Mouse (Mus musculus): ENCODE data around the gene Pbld2.

- TF ChIP-seq CTCF (IDR thresholded peaks at IDR 0.05; ENCODE audit: control insufficient read depth, insufficient read depth, insufficient read length), result no peak
- TF ChIP-seq CEBPB (IDR thresholded peaks at IDR 0.05; ENCODE audit: low read depth), result no peak
- no peak for TF ChIP-seq MAX (IDR thresholded peaks at IDR 0.05)
- TF ChIP-seq USF1 (IDR thresholded peaks at IDR 0.05; ENCODE audit: low read depth), result no peak
- TF ChIP-seq MYOG (IDR thresholded peaks at IDR 0.05; ENCODE audit: control insufficient read depth, extremely low read depth, insufficient read length), result no peak
These were observed 8.2 kb downstream of the Pbld2 start for GRCm38 (mm10) chr10:63032267-63032666.
